ENCODE assay signal across 25 mouse cellular contexts in the genomic region with DNA sequence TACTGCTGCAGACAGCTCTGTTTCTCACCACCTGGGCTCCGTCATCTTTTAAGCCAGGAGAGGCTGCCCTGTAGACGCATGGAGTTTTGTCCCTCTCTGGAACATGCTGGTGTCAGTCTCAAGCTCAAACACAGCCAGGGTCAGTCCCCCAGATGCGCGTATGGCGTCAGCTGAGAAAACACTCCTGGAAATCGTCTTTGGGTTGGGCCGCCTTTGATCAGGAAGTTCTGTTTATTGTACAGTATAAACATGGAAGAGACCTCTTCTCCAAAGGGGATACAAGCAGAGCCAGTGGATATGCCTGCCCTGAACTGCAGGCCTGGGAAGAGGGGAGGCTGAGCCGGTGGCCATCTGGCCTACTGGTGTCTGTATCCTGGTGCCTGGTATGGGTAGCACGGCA.
DNase-seq lines count a peak whose midpoint lies in the region; ATAC-seq and TF ChIP-seq lines count a peak whose summit lies in the region.
"Had no signal": no experiment of that assay in that cellular context is flagged by ENCODE, and none has a peak within 500 bp of the region (broad histone marks: within the 10 kb centered on the region; RNA-seq: fewer than 3 reads in every experiment).

No protein-coding gene starts in this region.

- WGBS in lung, embryonic 14.5 days: 24% methylated on average over 9 of the region's 9 CpGs
- 74% methylated on average over 9 of the region's 9 CpGs for WGBS in embryonic facial prominence, embryonic 10.5 days
- WGBS in lung, postnatal 0 days: 28% methylated on average over 9 of the region's 9 CpGs
- 31% methylated on average over 9 of the region's 9 CpGs for WGBS in stomach, embryonic 16.5 days

- peak; percentile 40 for TF ChIP-seq EP300 in lung, postnatal 0 days (IDR thresholded peaks at IDR 0.05)

- no peaks in the 10 kb centered on the region for H3K36me3 ChIP-seq in lung, embryonic 14.5 days (ENCODE audit: insufficient read depth)
- H3K36me3 ChIP-seq in embryonic facial prominence, embryonic 10.5 days (replicated peaks): no peaks in the 10 kb centered on the region
- H3K36me3 ChIP-seq in lung, postnatal 0 days (ENCODE audit: insufficient read depth, low read length): no peaks in the 10 kb centered on the region
- H3K36me3 ChIP-seq in stomach, embryonic 16.5 days (ENCODE audit: control insufficient read depth, insufficient read depth, low read length): no peaks in the 10 kb centered on the region
- H3K36me3 ChIP-seq: heart, embryonic 13.5 days; hindbrain, embryonic 12.5 days; limb, embryonic 12.5 days; midbrain, embryonic 15.5 days; neural tube, embryonic 12.5 days had no signal

- peak; percentile 64 for ATAC-seq in lung, embryonic 14.5 days (ENCODE audit: insufficient read depth)
- peak; percentile 58 for ATAC-seq in lung, postnatal 0 days
- ATAC-seq in stomach, embryonic 16.5 days (ENCODE audit: insufficient read depth, low FRiP score): peak; percentile 24; the same call in 1 of the 2 replicates
- ATAC-seq: CD4-positive, CD25-positive, alpha-beta regulatory T cell, adult 4 months; forebrain, postnatal 0 days; liver, postnatal 0 days; midbrain, embryonic 15.5 days had no signal

- no peak for TF ChIP-seq CTCF in lung, embryonic 14.5 days (IDR thresholded peaks at IDR 0.05; ENCODE audit: low read depth)
- TF ChIP-seq CTCF in lung, postnatal 0 days (IDR thresholded peaks at IDR 0.05): no peak

- H3K9ac ChIP-seq in lung, embryonic 14.5 days: no peak overlapping the region
- H3K9ac ChIP-seq in lung, postnatal 0 days (replicated peaks; ENCODE audit: low read depth): no peak overlapping the region
- H3K9ac ChIP-seq in stomach, embryonic 16.5 days (ENCODE audit: low read length): no peak overlapping the region
- H3K9ac ChIP-seq: forebrain, postnatal 0 days; heart, embryonic 13.5 days; hindbrain, embryonic 12.5 days; limb, embryonic 12.5 days; liver, postnatal 0 days; midbrain, embryonic 15.5 days; neural tube, embryonic 12.5 days had no signal

- no peak overlapping the region for H3K27ac ChIP-seq in lung, embryonic 14.5 days (ENCODE audit: low read depth)
- no peak overlapping the region for H3K27ac ChIP-seq in embryonic facial prominence, embryonic 10.5 days (replicated peaks)
- no peak overlapping the region for H3K27ac ChIP-seq in lung, postnatal 0 days (ENCODE audit: low read length)
- H3K27ac ChIP-seq in stomach, embryonic 16.5 days (ENCODE audit: low read length): no peak overlapping the region
- H3K27ac ChIP-seq: heart, adult 2 months; heart, embryonic 13.5 days; hindbrain, embryonic 12.5 days; limb, embryonic 12.5 days; midbrain, embryonic 15.5 days; neural tube, embryonic 12.5 days had no signal

- H3K4me3 ChIP-seq in lung, embryonic 14.5 days (ENCODE audit: low read depth, low read length): no peak overlapping the region
- no peak overlapping the region for H3K4me3 ChIP-seq in embryonic facial prominence, embryonic 10.5 days
- no peak overlapping the region for H3K4me3 ChIP-seq in lung, postnatal 0 days (ENCODE audit: low read depth, low read length)
- H3K4me3 ChIP-seq in stomach, embryonic 16.5 days (replicated peaks; ENCODE audit: low read length): no peak overlapping the region
- H3K4me3 ChIP-seq: heart, adult 2 months; heart, embryonic 13.5 days; hindbrain, embryonic 12.5 days; limb, embryonic 12.5 days; midbrain, embryonic 15.5 days; neural tube, embryonic 12.5 days had no signal

- H3K9me3 ChIP-seq in lung, embryonic 14.5 days (ENCODE audit: low read depth, low read length): no peaks in the 10 kb centered on the region
- H3K9me3 ChIP-seq in embryonic facial prominence, embryonic 10.5 days: no peaks in the 10 kb centered on the region
- H3K9me3 ChIP-seq in lung, postnatal 0 days (ENCODE audit: low read length): no peaks in the 10 kb centered on the region
- H3K9me3 ChIP-seq in stomach, embryonic 16.5 days (replicated peaks; ENCODE audit: control insufficient read depth, low read length): no peaks in the 10 kb centered on the region
- H3K9me3 ChIP-seq: heart, embryonic 13.5 days; hindbrain, embryonic 12.5 days; limb, embryonic 12.5 days; midbrain, embryonic 15.5 days; neural tube, embryonic 12.5 days had no signal

- peaks cover 11% of the 10 kb centered on the region for H3K4me1 ChIP-seq in lung, embryonic 14.5 days (ENCODE audit: insufficient read depth)
- peaks cover 54% of the 10 kb centered on the region for H3K4me1 ChIP-seq in embryonic facial prominence, embryonic 10.5 days
- H3K4me1 ChIP-seq in lung, postnatal 0 days (ENCODE audit: insufficient read depth, low read depth, low read length): no peaks in the 10 kb centered on the region
- H3K4me1 ChIP-seq in stomach, embryonic 16.5 days (ENCODE audit: control insufficient read depth, insufficient read depth, low read length): peaks cover 18% of the 10 kb centered on the region; the same call in 1 of the 2 replicates
- H3K4me1 ChIP-seq: neural tube, embryonic 12.5 days had no signal

- no peak overlapping the region for H3K4me2 ChIP-seq in lung, embryonic 14.5 days
- no peak overlapping the region for H3K4me2 ChIP-seq in lung, postnatal 0 days (replicated peaks; ENCODE audit: low read depth, low read length)
- H3K4me2 ChIP-seq in stomach, embryonic 16.5 days (ENCODE audit: low read depth, low read length): no peak overlapping the region
- H3K4me2 ChIP-seq: heart, embryonic 13.5 days; hindbrain, embryonic 12.5 days; limb, embryonic 12.5 days; liver, embryonic 11.5 days; midbrain, embryonic 15.5 days; neural tube, embryonic 12.5 days had no signal

- peaks cover 16% of the 10 kb centered on the region for H3K27me3 ChIP-seq in lung, embryonic 14.5 days (ENCODE audit: insufficient read depth, low read length)
- H3K27me3 ChIP-seq in embryonic facial prominence, embryonic 10.5 days (replicated peaks; ENCODE audit: low read depth, poor library complexity, severe bottlenecking): peaks cover 63% of the 10 kb centered on the region
- H3K27me3 ChIP-seq in lung, postnatal 0 days (replicated peaks; ENCODE audit: insufficient read depth, low read length): 0 out of 2 replicates have a peak, but pooled peaks cover 4% of the 10 kb centered on the region
- H3K27me3 ChIP-seq in stomach, embryonic 16.5 days (ENCODE audit: control insufficient read depth, insufficient read depth, low read length): no peaks in the 10 kb centered on the region
- H3K27me3 ChIP-seq: midbrain, embryonic 15.5 days had no signal

- DNase-seq in lung, embryonic 14.5 days: peak; percentile 74
- DNase-seq in lung, adult 18-20 months: no peak
- peak; percentile 43 for DNase-seq in embryonic facial prominence, embryonic 10.5 days (ENCODE audit: low spot score)
- DNase-seq in lung, postnatal 0 days (ENCODE audit: low spot score): peak; percentile 32
- no peak for DNase-seq in c-Kit-positive CD71-positive TER-119-positive erythroid progenitor cells, embryonic 14.5 days (ENCODE audit: low spot score)
- no peak for DNase-seq in embryo, embryonic 11 days
- DNase-seq: adrenal gland, adult 2 months; cerebellum, adult 2 months; cerebellum, postnatal 25 days; forebrain, postnatal 0 days; gastrocnemius, postnatal 25 days; heart, adult 2 months; heart, postnatal 14 days; kidney, adult 8-10 months; kidney, postnatal 10 days; liver, postnatal 0 days; right cerebral cortex, postnatal 14 days had no signal

Comparison
In these comparisons a context has a peak if more than half of its experiments do, and no peak if none do; other contexts are left out.
1. DNase-seq: peak in lung, embryonic 14.5 days (single experiment), embryonic facial prominence, embryonic 10.5 days (single experiment) and lung, postnatal 0 days (single experiment); none in lung, adult 18-20 months (0 of 2), c-Kit-positive CD71-positive TER-119-positive erythroid progenitor cells, embryonic 14.5 days (single experiment) and embryo, embryonic 11 days (single experiment).
2. Peak in every context shown above with its lines, with median percentiles within 50 percentile points of each other: ATAC-seq.